Mouse (Mus musculus) cortical plate, adult 2 months (tissue): ENCODE measurements around the gene Sugt1.

ENCODE experiments used
- CTCF ChIP-seq: fragments of 200-500 bp; IDR thresholded peaks from 2 replicates; pipeline ENCODE4 v1.5.1; 2011; ENCODE audit warnings: mild to moderate bottlenecking, control low read depth, low read length; ENCODE audit not compliant: insufficient read depth; ENCODE audit errors: extremely low read depth
- POLR2A ChIP-seq: fragments of 200-500 bp; IDR thresholded peaks from 2 replicates; pipeline ENCODE4 v1.6.1; 2011; ENCODE audit warnings: mild to moderate bottlenecking, low read length, control low read depth; ENCODE audit not compliant: insufficient read depth; ENCODE audit errors: extremely low read depth

- TF ChIP-seq CTCF, result no peak
- TF ChIP-seq POLR2A, result no peak
These were observed 872 bp upstream of the Sugt1 start for GRCm38 (mm10) chr14:79586499-79587138.
